Mouse (Mus musculus) lung, embryonic 15.5 days (tissue): ENCODE measurements around the gene Pclaf. TPM values are rescaled to one million over a fixed set of nuclear protein-coding genes. Genes with fewer than 3 reads are reported as not detected.
A peak's percentile ranks its signal among the peaks of the same experiment; 100 is the strongest.

ENCODE experiments used
- ATAC-seq: fragments of 200-750 bp; cut with Nextera tagmentation; 2 replicates; pipeline ENCODE4 v1.8.0; 2017; ENCODE audit warnings: moderate number of reproducible peaks, borderline replicate concordance; ENCODE audit not compliant: low FRiP score, low TSS enrichment; ENCODE audit errors: extremely low read depth
- H3K27ac ChIP-seq: fragments of 300-500 bp; sonication (generic); 2 replicates; pipeline ENCODE4 v1.5.1; 2015; ENCODE audit warnings: moderate library complexity, mild to moderate bottlenecking, inconsistent platforms
- H3K27me3 ChIP-seq: fragments of 300-500 bp; sonication (generic); 2 replicates; pipeline ENCODE4 v1.6.1; 2015; ENCODE audit warnings: inconsistent platforms
- H3K36me3 ChIP-seq: fragments of 300-500 bp; sonication (generic); 2 replicates; pipeline ENCODE4 v1.6.1; 2015; ENCODE audit warnings: inconsistent platforms
- H3K4me1 ChIP-seq: fragments of 300-500 bp; sonication (generic); 2 replicates; pipeline ENCODE4 v1.6.1; 2015; ENCODE audit warnings: inconsistent platforms
- H3K4me2 ChIP-seq: fragments of 300-500 bp; sonication (generic); 2 replicates; pipeline ENCODE4 v1.6.1; 2015; ENCODE audit warnings: inconsistent platforms, mild to moderate bottlenecking, moderate library complexity
- H3K4me3 ChIP-seq: fragments of 300-500 bp; sonication (generic); 2 replicates; pipeline ENCODE4 v1.5.1; 2015; ENCODE audit warnings: mild to moderate bottlenecking, inconsistent platforms
- H3K9ac ChIP-seq: fragments of 300-500 bp; sonication (generic); 2 replicates; pipeline ENCODE4 v1.6.1; 2015; ENCODE audit warnings: inconsistent platforms
- H3K9me3 ChIP-seq: fragments of 300-500 bp; sonication (generic); 2 replicates; pipeline ENCODE4 v1.6.1; 2016; ENCODE audit warnings: inconsistent platforms
- WGBS: fragments of 180-500 bp; shearing (Covaris S2); methylation state at CpG from one replicate; pipeline ENCODE4 v1.1.7; 2015; 5-methylcytosine and 5-hydroxymethylcytosine counted together
- polyA plus RNA-seq: library from polyadenylated mRNA; unstranded; fragments of >200 nt; fragmentation: Nextera tagmentation; extraction: Ambion mirVana; gene quantifications from 2 replicates; pipeline ENCODE4 v1.2.1, GENCODE M21; 2015

Gene Pclaf
- polyA plus RNA-seq, 1 experiment from 2014 or later = 259 TPM

GRCm38 (mm10) chr9:65909301-65909801, 19.3 kb downstream of the Pclaf start:
- WGBS = under 1% methylated on average over 34 of the region's 34 CpGs
- ATAC-seq = peak; percentile 58

GRCm38 (mm10) chr9:65909837-65910236, 19.8 kb downstream of the Pclaf start:
- Histone ChIP-seq H3K27ac (peak overlapping the region; percentile 94), H3K9me3 (no peaks in the 10 kb centered on the region), H3K9ac (peak overlapping the region; percentile 83), H3K4me2 (peak overlapping the region; percentile 78), H3K27me3 (no peaks in the 10 kb centered on the region), H3K36me3 (peaks cover 7% of the 10 kb centered on the region), H3K4me1 (peaks cover 10% of the 10 kb centered on the region; the same call in 1 of the 2 replicates), H3K4me3 (peak overlapping the region; percentile 86)
- no peak for ATAC-seq
- 7% methylated on average over 4 of the region's 4 CpGs for WGBS

More at GRCm38 (mm10) chr9:65909301-65909801, 19.3 kb downstream of the Pclaf start:
- Histone ChIP-seq H3K4me3 (peak overlapping the region; percentile 86), H3K9ac (peak overlapping the region; percentile 83), H3K27ac (peak overlapping the region; percentile 94), H3K4me2 (peak overlapping the region; percentile 78), H3K27me3 (no peaks in the 10 kb centered on the region), H3K4me1 (peaks cover 10% of the 10 kb centered on the region; the same call in 1 of the 2 replicates), H3K9me3 (no peaks in the 10 kb centered on the region), H3K36me3 (peaks cover 9% of the 10 kb centered on the region)

GRCm38 (mm10) chr9:65913976-65914375, 23.9 kb downstream of the Pclaf start:
- Histone ChIP-seq H3K9ac (no peak overlapping the region), H3K9me3 (no peaks in the 10 kb centered on the region), H3K4me2 (no peak overlapping the region), H3K4me3 (no peak overlapping the region), H3K36me3 (no peaks in the 10 kb centered on the region), H3K4me1 (peaks cover 6% of the 10 kb centered on the region; the same call in 1 of the 2 replicates), H3K27me3 (no peaks in the 10 kb centered on the region), H3K27ac (no peak overlapping the region)
- no peak for ATAC-seq
- 80% methylated on average over 2 of the region's 2 CpGs for WGBS

- no peak overlapping the region for H3K4me2 ChIP-seq
- no peaks in the 10 kb centered on the region for H3K36me3 ChIP-seq
- no peaks in the 10 kb centered on the region for H3K27me3 ChIP-seq
- WGBS = 79% methylated on average over 1 of the region's 1 CpGs
- H3K9me3 ChIP-seq = no peaks in the 10 kb centered on the region
- H3K4me1 ChIP-seq = no peaks in the 10 kb centered on the region
- H3K4me3 ChIP-seq = no peak overlapping the region
- H3K27ac ChIP-seq = no peak overlapping the region
- ATAC-seq = no peak
- H3K9ac ChIP-seq = no peak overlapping the region
Measured at GRCm38 (mm10) chr9:65917015-65917414, 27.0 kb downstream of the Pclaf start.

GRCm38 (mm10) chr9:65928456-65928855, 38.4 kb downstream of the Pclaf start:
- H3K4me1 ChIP-seq = no peaks in the 10 kb centered on the region
- H3K4me2 ChIP-seq = no peak overlapping the region
- ATAC-seq = no peak

GRCm38 (mm10) chr9:65929826-65930225, 39.8 kb downstream of the Pclaf start:
- Histone ChIP-seq H3K4me1 (no peaks in the 10 kb centered on the region), H3K27me3 (no peaks in the 10 kb centered on the region), H3K4me3 (no peak overlapping the region), H3K4me2 (no peak overlapping the region), H3K27ac (no peak overlapping the region), H3K9me3 (no peaks in the 10 kb centered on the region), H3K9ac (no peak overlapping the region), H3K36me3 (no peaks in the 10 kb centered on the region)
- no peak for ATAC-seq

More at GRCm38 (mm10) chr9:65928456-65928855, 38.4 kb downstream of the Pclaf start:
- Histone ChIP-seq H3K27ac (no peak overlapping the region), H3K36me3 (no peaks in the 10 kb centered on the region), H3K9me3 (no peaks in the 10 kb centered on the region), H3K9ac (no peak overlapping the region), H3K4me3 (no peak overlapping the region), H3K27me3 (no peaks in the 10 kb centered on the region)

GRCm38 (mm10) chr9:65937566-65937965, 47.5 kb downstream of the Pclaf start:
- Histone ChIP-seq H3K4me1 (no peaks in the 10 kb centered on the region), H3K4me2 (no peak overlapping the region), H3K27me3 (no peaks in the 10 kb centered on the region), H3K36me3 (no peaks in the 10 kb centered on the region), H3K9ac (no peak overlapping the region), H3K4me3 (no peak overlapping the region), H3K27ac (no peak overlapping the region), H3K9me3 (no peaks in the 10 kb centered on the region)
- WGBS = 92% methylated on average over 2 of the region's 2 CpGs
- ATAC-seq = no peak

- no peak overlapping the region for H3K4me2 ChIP-seq
- no peak for ATAC-seq
- H3K4me1 ChIP-seq = no peaks in the 10 kb centered on the region
- H3K36me3 ChIP-seq = no peaks in the 10 kb centered on the region
- H3K9ac ChIP-seq = no peak overlapping the region
- H3K27me3 ChIP-seq = no peaks in the 10 kb centered on the region
- WGBS = 78% methylated on average over 3 of the region's 3 CpGs
- H3K9me3 ChIP-seq = no peaks in the 10 kb centered on the region
- H3K27ac ChIP-seq = no peak overlapping the region
- no peak overlapping the region for H3K4me3 ChIP-seq
Measured at GRCm38 (mm10) chr9:65951082-65951587, 61.1 kb downstream of the Pclaf start.

Other genes starting within 250 kb of the Pclaf start
- gene Oaz2, start 222.2 kb upstream of the Pclaf start, polyA plus RNA-seq = 396 and 422 TPM in 2 replicates
- gene Zfp609, start 62.7 kb upstream of the Pclaf start, polyA plus RNA-seq = 6.2 and 6.4 TPM in 2 replicates
- gene Trip4, start 18.6 kb downstream of the Pclaf start, polyA plus RNA-seq = 31.5 and 32.3 TPM in 2 replicates
- 13.6 and 14.7 TPM in 2 replicates for gene Csnk1g1, start 18.7 kb downstream of the Pclaf start, polyA plus RNA-seq
- 655 and 682 TPM in 2 replicates for gene Ppib, start 170.0 kb downstream of the Pclaf start, polyA plus RNA-seq
- 9.8 and 10.6 TPM in 2 replicates for gene Snx22, start 179.5 kb downstream of the Pclaf start, polyA plus RNA-seq
- 117 and 126 TPM in 2 replicates for gene Snx1, start 236.3 kb downstream of the Pclaf start, polyA plus RNA-seq
- gene Ciao2a, start 236.4 kb downstream of the Pclaf start, polyA plus RNA-seq = 148 and 149 TPM in 2 replicates